Mouse (Mus musculus): ENCODE measurements around the gene Tbc1d10c.
A peak's percentile ranks its signal among the peaks of the same experiment; 100 is the strongest.

The Tbc1d10c gene

GRCm38 (mm10) chr19:4156771-4157170 is 34.3 kb downstream of the Tbc1d10c start:
- no peak for DNase-seq (ENCODE audit: low read depth)

GRCm38 (mm10) chr19:4156073-4156579 is 35.0 kb downstream of the Tbc1d10c start:
- peak; percentile 43 for DNase-seq (ENCODE audit: low read depth)

- peak; percentile 63 for DNase-seq (ENCODE audit: low read depth)
Measured at GRCm38 (mm10) chr19:4155223-4156072, 35.6 kb downstream of the Tbc1d10c start.

- DNase-seq (ENCODE audit: low read depth), result peak; percentile 79
Measured at GRCm38 (mm10) chr19:4154437-4155222, 36.5 kb downstream of the Tbc1d10c start.

GRCm38 (mm10) chr19:4153232-4153654 is 37.8 kb downstream of the Tbc1d10c start, which contains the start of gene Ptprcap:
Gene Ptprcap, plus strand, starts transcription at chr19:4153604.
- no peak for DNase-seq (ENCODE audit: low read depth)

- no peak for DNase-seq (ENCODE audit: low read depth)
Measured at GRCm38 (mm10) chr19:4152445-4153231, 38.4 kb downstream of the Tbc1d10c start.

- no peak for DNase-seq (ENCODE audit: low read depth)
Measured at GRCm38 (mm10) chr19:4151898-4152297, 39.2 kb downstream of the Tbc1d10c start.

- no peak for DNase-seq (ENCODE audit: low read depth)
Measured at GRCm38 (mm10) chr19:4151488-4151860, 39.6 kb downstream of the Tbc1d10c start.

GRCm38 (mm10) chr19:4150567-4151487 is 40.3 kb downstream of the Tbc1d10c start:
- DNase-seq (ENCODE audit: low read depth), result no peak

GRCm38 (mm10) chr19:4149764-4150461 is 41.2 kb downstream of the Tbc1d10c start:
- no peak for DNase-seq (ENCODE audit: low read depth)

- peak; percentile 44 for DNase-seq (ENCODE audit: low read depth)
Measured at GRCm38 (mm10) chr19:4149283-4149682, 41.8 kb downstream of the Tbc1d10c start.

GRCm38 (mm10) chr19:4148819-4149218 is 42.3 kb downstream of the Tbc1d10c start:
- DNase-seq (ENCODE audit: low read depth), result no peak

GRCm38 (mm10) chr19:4148491-4148806 is 42.6 kb downstream of the Tbc1d10c start, which contains the start of gene Coro1b:
Gene Coro1b, plus strand, starts transcription at chr19:4148619.
- DNase-seq (ENCODE audit: low read depth), result peak; percentile 95

GRCm38 (mm10) chr19:4147782-4148490 is 43.1 kb downstream of the Tbc1d10c start:
- no peak for DNase-seq (ENCODE audit: low read depth)

GRCm38 (mm10) chr19:4147022-4147405 is 44.1 kb downstream of the Tbc1d10c start:
- no peak for DNase-seq (ENCODE audit: low read depth)

- no peak for DNase-seq (ENCODE audit: low read depth)
Measured at GRCm38 (mm10) chr19:4146366-4147021, 44.6 kb downstream of the Tbc1d10c start.

- no peak for DNase-seq (ENCODE audit: low read depth)
Measured at GRCm38 (mm10) chr19:4145936-4146335, 45.1 kb downstream of the Tbc1d10c start.

- no peak for DNase-seq (ENCODE audit: low read depth)
Measured at GRCm38 (mm10) chr19:4144550-4145498, 46.3 kb downstream of the Tbc1d10c start.

Measured in induced T-regulatory cell, adult 2 months (primary cell).